Mouse (Mus musculus) embryo, embryonic 11 days (tissue): ENCODE measurements around the gene Pih1d1.
"Not testable (repeated sequence)": the region's sequence is repeated elsewhere in the genome, so short reads cannot be mapped to it uniquely, and the experiment has no call there.

Source experiments
- DNase-seq: peaks from one replicate; pipeline ENCODE4 v3.0.0-alpha.2; 2015

Pih1d1 gene

GRCm38 (mm10) chr7:45169495-45169894 is 15.4 kb downstream of the Pih1d1 start:
- DNase-seq = no peak

- no peak for DNase-seq
Measured at GRCm38 (mm10) chr7:45172974-45173373, 18.9 kb downstream of the Pih1d1 start.

GRCm38 (mm10) chr7:45173772-45174171 is 19.7 kb downstream of the Pih1d1 start:
- DNase-seq = not testable (repeated sequence)

- no peak for DNase-seq
Measured at GRCm38 (mm10) chr7:45174567-45175280, 20.6 kb downstream of the Pih1d1 start.

- no peak for DNase-seq
Measured at GRCm38 (mm10) chr7:45175398-45175797, 21.3 kb downstream of the Pih1d1 start.

GRCm38 (mm10) chr7:45175929-45176328 is 21.8 kb downstream of the Pih1d1 start:
- no peak for DNase-seq

- no peak for DNase-seq
Measured at GRCm38 (mm10) chr7:45176356-45176755, 22.3 kb downstream of the Pih1d1 start.

GRCm38 (mm10) chr7:45178550-45178949 is 24.4 kb downstream of the Pih1d1 start:
- DNase-seq = no peak

GRCm38 (mm10) chr7:45179469-45179868 is 25.4 kb downstream of the Pih1d1 start, which contains the start of gene Gfy:
Gfy (minus strand) TSS chr7:45179569.
- DNase-seq = no peak

GRCm38 (mm10) chr7:45180896-45181477 is 26.9 kb downstream of the Pih1d1 start, which contains the start of gene Pth2:
Pth2 (plus strand) TSS chr7:45180995.
- no peak for DNase-seq

GRCm38 (mm10) chr7:45181540-45181939 is 27.4 kb downstream of the Pih1d1 start:
- peak; percentile 54 for DNase-seq

GRCm38 (mm10) chr7:45182199-45182601 is 28.1 kb downstream of the Pih1d1 start:
- DNase-seq = peak; percentile 94

GRCm38 (mm10) chr7:45182606-45183005 is 28.5 kb downstream of the Pih1d1 start:
- DNase-seq = no peak

- DNase-seq = no peak
Measured at GRCm38 (mm10) chr7:45183672-45184071, 29.6 kb downstream of the Pih1d1 start.

- DNase-seq = no peak
Measured at GRCm38 (mm10) chr7:45185921-45186320, 31.8 kb downstream of the Pih1d1 start.

- DNase-seq = no peak
Measured at GRCm38 (mm10) chr7:45189600-45189999, 35.5 kb downstream of the Pih1d1 start.

GRCm38 (mm10) chr7:45190186-45190585 is 36.1 kb downstream of the Pih1d1 start:
- no peak for DNase-seq

GRCm38 (mm10) chr7:45191161-45191560 is 37.1 kb downstream of the Pih1d1 start:
- no peak for DNase-seq

- peak; percentile 74 for DNase-seq
Measured at GRCm38 (mm10) chr7:45191803-45192363, 37.8 kb downstream of the Pih1d1 start.

- no peak for DNase-seq
Measured at GRCm38 (mm10) chr7:45192585-45193310, 38.6 kb downstream of the Pih1d1 start.

GRCm38 (mm10) chr7:45193406-45193805 is 39.3 kb downstream of the Pih1d1 start:
- no peak for DNase-seq

GRCm38 (mm10) chr7:45193871-45194785 is 40.0 kb downstream of the Pih1d1 start:
- DNase-seq = no peak
